Mouse (Mus musculus): ENCODE measurements at regions not wholly inside any gene's neighbourhood (a gene's known extent, or its start where the extent isn't known, plus 50 kb on each side); places are given as distances from the start of the nearest gene placed in this dataset.

- no peak for ATAC-seq (ENCODE audit: low read depth)
- Histone ChIP-seq H3K4me3 (ENCODE audit: low read length) (no peak overlapping the region), H3K27me3 (ENCODE audit: control insufficient read depth, insufficient read depth, low read depth, low read length) (no peaks in the 10 kb centered on the region), H3K9me3 (ENCODE audit: control insufficient read depth, low read length) (no peaks in the 10 kb centered on the region), H3K4me2 (ENCODE audit: low read depth, low read length) (no peak overlapping the region), H3K36me3 (ENCODE audit: control insufficient read depth, insufficient read depth, low read length) (no peaks in the 10 kb centered on the region), H3K9ac (ENCODE audit: low read length) (no peak overlapping the region), H3K4me1 (replicated peaks; ENCODE audit: control insufficient read depth, insufficient read depth, low read length) (no peaks in the 10 kb centered on the region), H3K27ac (ENCODE audit: low read length) (no peak overlapping the region)
- WGBS, result 74% methylated on average over 8 of the region's 8 CpGs
Measured at GRCm38 (mm10) chr16:85624505-85624904, 71.3 kb upstream of the Cyyr1 start.

GRCm38 (mm10) chr16:85604089-85604488, 50.9 kb upstream of the Cyyr1 start:
- Histone ChIP-seq H3K9me3 (ENCODE audit: control insufficient read depth, low read length) (no peaks in the 10 kb centered on the region), H3K4me2 (ENCODE audit: low read depth, low read length) (no peak overlapping the region), H3K4me3 (ENCODE audit: low read length) (no peak overlapping the region), H3K27me3 (ENCODE audit: control insufficient read depth, insufficient read depth, low read depth, low read length) (no peaks in the 10 kb centered on the region), H3K4me1 (replicated peaks; ENCODE audit: control insufficient read depth, insufficient read depth, low read length) (no peaks in the 10 kb centered on the region), H3K36me3 (ENCODE audit: control insufficient read depth, insufficient read depth, low read length) (no peaks in the 10 kb centered on the region), H3K9ac (ENCODE audit: low read length) (no peak overlapping the region), H3K27ac (ENCODE audit: low read length) (no peak overlapping the region)
- ATAC-seq (ENCODE audit: low read depth), result no peak
- WGBS, result 78% methylated on average over 2 of the region's 2 CpGs

Measured in lung, embryonic 16.5 days (tissue).